Mouse (Mus musculus): ENCODE results near the gene Smr2.
"Not testable (repeated sequence)": the region's sequence is repeated elsewhere in the genome, so short reads cannot be mapped to it uniquely, and the experiment has no call there.

Smr2 gene

DNA sequence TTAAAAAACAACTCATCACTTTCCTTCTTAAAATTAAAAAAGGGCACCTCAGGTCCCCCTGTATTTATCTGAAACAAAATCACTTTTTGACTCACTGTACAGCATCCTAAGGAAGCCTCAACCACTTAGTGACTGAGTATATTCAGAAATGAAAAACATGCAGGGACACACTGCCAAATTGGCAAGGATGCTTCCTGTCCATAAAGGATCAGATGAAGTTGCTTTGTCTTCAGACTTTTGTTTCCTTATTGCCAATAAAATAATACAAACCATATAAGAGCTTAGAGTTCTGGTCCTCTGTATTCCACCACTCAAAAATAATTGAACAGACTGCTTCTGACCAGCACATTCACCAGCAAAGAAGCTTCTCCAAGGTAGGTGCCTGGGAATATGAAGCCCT is at the start of gene Smr2:
TSS of gene Smr2 (plus strand) at position 301 of the 400 bp plus-strand sequence.
- DNase-seq = not testable (repeated sequence)

DNA sequence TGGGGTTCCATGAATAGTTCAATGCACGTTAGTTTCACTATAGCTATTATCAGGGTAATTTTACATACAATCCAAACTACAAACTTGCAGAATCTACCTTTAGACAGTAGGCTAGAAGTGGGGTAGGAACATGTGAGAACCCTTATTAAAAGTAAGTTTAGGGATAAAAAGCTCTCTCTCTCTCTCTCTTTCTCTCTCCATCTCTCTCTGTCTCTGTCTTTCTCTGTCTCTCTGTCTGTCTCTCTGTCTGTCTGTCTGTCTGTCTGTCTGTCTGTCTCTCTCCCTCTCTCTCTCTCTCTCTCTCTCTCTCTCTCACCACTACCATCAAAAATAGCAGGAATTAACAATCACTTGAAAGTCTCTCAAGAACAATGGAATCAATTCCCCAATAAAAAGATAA is 25.1 kb downstream of the Smr2 start, which contains the start of gene Gm11116:
TSS of gene Gm11116 (minus strand) at position 101 of the 400 bp plus-strand sequence.
- DNase-seq = no peak

DNA sequence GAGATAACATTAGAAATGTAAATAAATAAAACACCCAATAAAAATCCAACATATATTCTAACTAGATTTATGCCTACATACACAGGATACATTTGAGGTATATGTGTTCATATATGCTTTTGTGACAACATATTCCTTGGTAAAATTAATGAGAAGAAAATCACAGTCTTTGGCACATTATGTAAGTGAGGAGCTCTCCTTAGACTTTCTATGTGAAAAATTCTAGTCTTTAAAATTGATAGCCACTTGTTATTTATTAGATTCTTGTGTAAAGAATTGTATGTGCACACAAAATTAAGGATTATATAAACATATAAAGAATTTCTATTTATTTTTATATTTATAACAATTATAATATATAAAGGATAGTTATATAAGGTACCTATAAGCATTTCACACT is 67.6 kb downstream of the Smr2 start, which contains the start of gene Gm11115:
TSS of gene Gm11115 (minus strand) at position 101 of the 400 bp plus-strand sequence.
- DNase-seq = no peak

Data from thymus, postnatal 25 days (tissue).